Mouse (Mus musculus) limb, embryonic 11.5 days (tissue): ENCODE measurements at regions not wholly inside any gene's neighbourhood (a gene's known extent, or its start where the extent isn't known, plus 50 kb on each side); places are given as distances from the start of the nearest gene placed in this dataset.

Source experiments
- ATAC-seq: fragments of 200-750 bp; cut with Nextera tagmentation; 2 replicates; pipeline ENCODE4 v1.8.0; 2017; ENCODE audit warnings: low read depth; ENCODE audit not compliant: insufficient number of reproducible peaks, low FRiP score, low TSS enrichment
- DNase-seq: peaks from one replicate; pipeline ENCODE4 v3.0.0-alpha.2; 2015; ENCODE audit warnings: low spot score
- H3K27ac ChIP-seq: fragments of 300-500 bp; sonication (generic); replicated peaks from 2 replicates; pipeline ENCODE4 v1.5.1; 2014; ENCODE audit warnings: low read depth, mild to moderate bottlenecking, low read length
- H3K27me3 ChIP-seq: fragments of 300-500 bp; sonication (generic); 2 replicates; pipeline ENCODE4 v1.6.1; 2014; ENCODE audit warnings: mild to moderate bottlenecking, low read length, mixed read lengths; ENCODE audit not compliant: control insufficient read depth, insufficient read depth
- H3K36me3 ChIP-seq: fragments of 300-500 bp; sonication (generic); 2 replicates; pipeline ENCODE4 v1.6.1; 2014; ENCODE audit warnings: mild to moderate bottlenecking, low read length, moderate library complexity, mixed read lengths; ENCODE audit not compliant: control insufficient read depth, insufficient read depth
- H3K4me1 ChIP-seq: fragments of 300-500 bp; sonication (generic); 2 replicates; pipeline ENCODE4 v1.6.1; 2014; ENCODE audit warnings: low read length, mixed read lengths; ENCODE audit not compliant: control insufficient read depth, insufficient read depth
- H3K4me2 ChIP-seq: fragments of 300-500 bp; sonication (generic); 2 replicates; pipeline ENCODE4 v1.6.1; 2014; ENCODE audit warnings: low read depth, mild to moderate bottlenecking, moderate library complexity; ENCODE audit not compliant: severe bottlenecking
- H3K4me3 ChIP-seq: fragments of 300-500 bp; sonication (generic); 2 replicates; pipeline ENCODE4 v1.5.1; 2014; ENCODE audit warnings: low read depth, low read length
- H3K9ac ChIP-seq: fragments of 300-500 bp; sonication (generic); 2 replicates; pipeline ENCODE4 v1.6.1; 2014; ENCODE audit warnings: mild to moderate bottlenecking, low read length
- H3K9me3 ChIP-seq: fragments of 300-500 bp; sonication (generic); 2 replicates; pipeline ENCODE4 v1.6.1; 2016; ENCODE audit warnings: low read length; ENCODE audit not compliant: control insufficient read depth
- WGBS: fragments of 180-500 bp; shearing (Covaris S2); extraction: QIAGEN DNeasy Blood & Tissue Kit; methylation state at CpG from one replicate; pipeline ENCODE4 v1.1.7; 2014; 5-methylcytosine and 5-hydroxymethylcytosine counted together

- H3K9me3 ChIP-seq: no peaks in the 10 kb centered on the region
- no peaks in the 10 kb centered on the region for H3K4me1 ChIP-seq
- DNase-seq: no peak
- no peaks in the 10 kb centered on the region for H3K36me3 ChIP-seq
- 29% methylated on average over 8 of the region's 8 CpGs for WGBS
- no peaks in the 10 kb centered on the region for H3K27me3 ChIP-seq
- ATAC-seq: no peak
- H3K27ac ChIP-seq: no peak overlapping the region
- no peak overlapping the region for H3K4me2 ChIP-seq
- H3K9ac ChIP-seq: no peak overlapping the region
- no peak overlapping the region for H3K4me3 ChIP-seq
These were observed 76.9 kb upstream of the Fbxo11 start for GRCm38 (mm10) chr17:88142003-88142402.

DNA sequence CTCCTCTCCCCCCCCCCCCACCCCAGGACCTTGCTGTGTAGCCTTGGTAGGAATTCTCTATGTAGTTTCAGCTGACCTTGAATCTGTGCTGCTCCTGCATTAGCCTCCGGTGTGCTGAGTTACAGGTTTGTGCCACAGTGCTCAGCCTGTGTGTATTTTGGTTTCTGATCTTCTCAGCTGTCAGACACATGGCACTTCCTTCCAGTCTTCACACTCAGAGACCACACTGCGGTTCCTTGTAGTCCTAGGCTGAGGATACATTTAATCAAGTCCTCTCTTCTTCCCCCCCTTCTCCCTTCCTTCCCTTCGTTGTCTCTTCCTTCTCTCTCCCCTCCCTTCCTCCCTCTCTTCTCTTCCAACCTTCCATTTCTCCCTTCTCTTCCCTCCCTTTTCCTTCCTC lies 77.7 kb upstream of the Fbxo11 start:
- Histone ChIP-seq H3K27ac (no peak overlapping the region), H3K27me3 (no peaks in the 10 kb centered on the region), H3K9me3 (no peaks in the 10 kb centered on the region), H3K4me1 (no peaks in the 10 kb centered on the region), H3K4me3 (no peak overlapping the region), H3K4me2 (no peak overlapping the region), H3K9ac (no peak overlapping the region), H3K36me3 (no peaks in the 10 kb centered on the region)
- ATAC-seq (no peak), DNase-seq (no peak)
- 85% methylated on average over 3 of the region's 3 CpGs for WGBS

- ATAC-seq (no peak), DNase-seq (no peak)
- H3K9me3 ChIP-seq: no peaks in the 10 kb centered on the region
- 88% methylated on average over 3 of the region's 3 CpGs for WGBS
- no peak overlapping the region for H3K4me2 ChIP-seq
- no peaks in the 10 kb centered on the region for H3K4me1 ChIP-seq
- H3K4me3 ChIP-seq: no peak overlapping the region
- H3K9ac ChIP-seq: no peak overlapping the region
- no peaks in the 10 kb centered on the region for H3K27me3 ChIP-seq
- no peak overlapping the region for H3K27ac ChIP-seq
- H3K36me3 ChIP-seq: no peaks in the 10 kb centered on the region
These were observed 78.4 kb upstream of the Fbxo11 start for GRCm38 (mm10) chr17:88143378-88143943.

DNA sequence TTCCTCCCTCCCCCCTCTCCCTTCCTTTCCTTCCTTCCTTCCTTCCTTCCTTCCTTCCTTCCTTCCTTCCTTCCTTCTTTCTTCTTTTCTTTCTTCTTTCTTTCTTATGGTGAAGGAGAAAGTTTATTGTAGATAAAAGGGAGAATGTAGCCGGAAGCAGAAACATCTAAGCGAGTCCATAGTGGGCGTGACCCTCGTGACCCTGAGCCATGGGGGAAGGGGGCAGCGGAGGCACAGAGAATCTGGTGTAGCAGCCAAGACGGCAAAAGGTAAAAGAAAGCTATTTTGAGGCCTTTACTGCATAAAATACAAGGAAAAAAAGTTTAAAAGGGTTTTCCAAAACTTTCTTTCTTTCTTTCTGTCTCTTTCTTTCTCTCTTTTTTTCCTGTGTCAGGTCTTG lies 93.5 kb upstream of the Fbxo11 start:
- 20% methylated on average over 6 of the region's 6 CpGs for WGBS
- no peak for ATAC-seq
- Histone ChIP-seq H3K9ac (no peak overlapping the region), H3K27ac (no peak overlapping the region), H3K36me3 (no peaks in the 10 kb centered on the region), H3K4me1 (0 out of 2 replicates have a peak, but pooled peaks cover 3% of the 10 kb centered on the region), H3K27me3 (no peaks in the 10 kb centered on the region), H3K9me3 (no peaks in the 10 kb centered on the region), H3K4me2 (no peak overlapping the region), H3K4me3 (no peak overlapping the region)
- DNase-seq: no peak

- no peak for DNase-seq
- Histone ChIP-seq H3K36me3 (no peaks in the 10 kb centered on the region), H3K9me3 (no peaks in the 10 kb centered on the region), H3K4me2 (no peak overlapping the region), H3K9ac (no peak overlapping the region), H3K27me3 (no peaks in the 10 kb centered on the region), H3K4me1 (0 out of 2 replicates have a peak, but pooled peaks cover 3% of the 10 kb centered on the region), H3K4me3 (no peak overlapping the region), H3K27ac (no peak overlapping the region)
- 9% methylated on average over 11 of the region's 11 CpGs for WGBS
- ATAC-seq: no peak
These were observed 94.1 kb upstream of the Fbxo11 start for GRCm38 (mm10) chr17:88159212-88159668.

- Histone ChIP-seq H3K36me3 (no peaks in the 10 kb centered on the region), H3K9me3 (no peaks in the 10 kb centered on the region), H3K4me1 (0 out of 2 replicates have a peak, but pooled peaks cover 3% of the 10 kb centered on the region), H3K27ac (no peak overlapping the region), H3K9ac (no peak overlapping the region), H3K4me2 (no peak overlapping the region), H3K4me3 (no peak overlapping the region), H3K27me3 (no peaks in the 10 kb centered on the region)
- DNase-seq (no peak), ATAC-seq (no peak)
- 50% methylated on average over 19 of the region's 19 CpGs for WGBS
These were observed 95.0 kb upstream of the Fbxo11 start for GRCm38 (mm10) chr17:88159851-88160676.

GRCm38 (mm10) chr17:88160677-88161001 lies 95.5 kb upstream of the Fbxo11 start:
- H3K4me2 ChIP-seq: no peak overlapping the region
- no peaks in the 10 kb centered on the region for H3K36me3 ChIP-seq
- H3K27me3 ChIP-seq: no peaks in the 10 kb centered on the region
- no peak overlapping the region for H3K27ac ChIP-seq
- ATAC-seq (no peak), DNase-seq (no peak)
- 88% methylated on average over 14 of the region's 14 CpGs for WGBS
- H3K4me1 ChIP-seq: 0 out of 2 replicates have a peak, but pooled peaks cover 3% of the 10 kb centered on the region
- no peaks in the 10 kb centered on the region for H3K9me3 ChIP-seq
- no peak overlapping the region for H3K4me3 ChIP-seq
- H3K9ac ChIP-seq: no peak overlapping the region

DNA sequence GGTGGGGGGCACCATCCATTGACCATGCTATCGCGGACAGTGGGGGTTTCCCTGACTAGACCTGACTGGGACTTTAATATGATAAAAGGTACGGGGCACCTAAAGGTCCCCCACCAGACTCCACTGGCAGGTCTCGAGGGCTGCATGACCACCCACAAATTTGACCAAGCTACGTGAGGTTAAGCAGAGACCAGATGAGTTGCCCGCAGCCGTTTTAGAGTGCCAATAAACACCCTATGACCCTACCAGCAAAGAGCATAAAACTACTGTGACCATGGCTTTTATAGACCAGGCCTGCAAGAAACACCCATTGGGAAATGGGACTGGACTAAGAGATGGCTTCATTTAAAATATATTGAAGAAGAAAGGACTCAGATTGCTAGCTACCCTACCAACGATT lies 96.7 kb upstream of the Fbxo11 start:
- no peak overlapping the region for H3K9ac ChIP-seq
- DNase-seq: no peak
- no peak overlapping the region for H3K4me2 ChIP-seq
- H3K9me3 ChIP-seq: no peaks in the 10 kb centered on the region
- no peak overlapping the region for H3K27ac ChIP-seq
- no peaks in the 10 kb centered on the region for H3K36me3 ChIP-seq
- 60% methylated on average over 8 of the region's 8 CpGs for WGBS
- no peak for ATAC-seq
- H3K4me3 ChIP-seq: no peak overlapping the region
- no peaks in the 10 kb centered on the region for H3K27me3 ChIP-seq
- 0 out of 2 replicates have a peak, but pooled peaks cover 3% of the 10 kb centered on the region for H3K4me1 ChIP-seq
